Mouse (Mus musculus) cortical plate, adult 2 months (tissue): ENCODE results near the gene Nav1. TPM values are rescaled to one million over a fixed set of nuclear protein-coding genes. Genes with fewer than 3 reads are reported as not detected.

ENCODE experiments used
- H3K27ac ChIP-seq: fragments of 200-500 bp; 2 replicates; pipeline ENCODE4 v1.5.1; 2012; ENCODE audit warnings: low read length, control low read depth, inconsistent platforms; ENCODE audit not compliant: insufficient read depth
- H3K4me1 ChIP-seq: fragments of 200-500 bp; 2 replicates; pipeline ENCODE4 v1.6.1; 2011; ENCODE audit warnings: low read length; ENCODE audit not compliant: control insufficient read depth, insufficient read depth
- H3K4me3 ChIP-seq: fragments of 200-500 bp; 2 replicates; pipeline ENCODE4 v1.5.1; 2011; ENCODE audit warnings: mild to moderate bottlenecking, low read length, control low read depth; ENCODE audit not compliant: insufficient read depth
- CTCF ChIP-seq: fragments of 200-500 bp; IDR thresholded peaks from 2 replicates; pipeline ENCODE4 v1.5.1; 2011; ENCODE audit warnings: mild to moderate bottlenecking, control low read depth, low read length; ENCODE audit not compliant: insufficient read depth; ENCODE audit errors: extremely low read depth
- POLR2A ChIP-seq: fragments of 200-500 bp; IDR thresholded peaks from 2 replicates; pipeline ENCODE4 v1.6.1; 2011; ENCODE audit warnings: mild to moderate bottlenecking, low read length, control low read depth; ENCODE audit not compliant: insufficient read depth; ENCODE audit errors: extremely low read depth
- polyA plus RNA-seq: library from polyadenylated mRNA; depleted of rRNA; stranded (reverse); fragments of >200 nt; gene quantifications from 2 replicates; pipeline ENCODE4 v1.2.3, GENCODE M21; 2012

The Nav1 gene
- polyA plus RNA-seq, 1 experiment, result 35.8 TPM

- H3K4me3 ChIP-seq, result no peak overlapping the region
- no peak overlapping the region for H3K27ac ChIP-seq
- H3K4me1 ChIP-seq, result 0 out of 2 replicates have a peak, but pooled peaks cover 2% of the 10 kb centered on the region
- TF ChIP-seq CTCF (no peak), POLR2A (no peak)
These were observed 73.0 kb downstream of the Nav1 start for GRCm38 (mm10) chr1:135534070-135534469.

- no peak overlapping the region for H3K4me3 ChIP-seq
- TF ChIP-seq POLR2A (no peak), CTCF (no peak)
- H3K27ac ChIP-seq, result no peak overlapping the region
- no peaks in the 10 kb centered on the region for H3K4me1 ChIP-seq
These were observed 74.7 kb downstream of the Nav1 start for GRCm38 (mm10) chr1:135532383-135532782.

- TF ChIP-seq POLR2A, result no peak
- no peaks in the 10 kb centered on the region for H3K4me1 ChIP-seq
- no peak overlapping the region for H3K27ac ChIP-seq
- no peak overlapping the region for H3K4me3 ChIP-seq
These were observed 75.1 kb downstream of the Nav1 start for GRCm38 (mm10) chr1:135531981-135532380.

GRCm38 (mm10) chr1:135531081-135531480, 76.0 kb downstream of the Nav1 start:
- no peak for TF ChIP-seq POLR2A
- no peak for TF ChIP-seq CTCF
- Histone ChIP-seq H3K4me3 (no peak overlapping the region), H3K27ac (no peak overlapping the region)

GRCm38 (mm10) chr1:135524518-135524860, 82.6 kb downstream of the Nav1 start:
- no peak for TF ChIP-seq CTCF
- TF ChIP-seq POLR2A, result no peak
- Histone ChIP-seq H3K27ac (no peak overlapping the region), H3K4me1 (peaks cover 1% of the 10 kb centered on the region; the same call in 1 of the 2 replicates), H3K4me3 (no peak overlapping the region)

More at GRCm38 (mm10) chr1:135531081-135531480, 76.0 kb downstream of the Nav1 start:
- H3K4me1 ChIP-seq, result no peaks in the 10 kb centered on the region

- no peak overlapping the region for H3K27ac ChIP-seq
- no peak overlapping the region for H3K4me3 ChIP-seq
- TF ChIP-seq POLR2A (no peak), CTCF (no peak)
- H3K4me1 ChIP-seq, result peaks cover 3% of the 10 kb centered on the region; the same call in 1 of the 2 replicates
These were observed 83.1 kb downstream of the Nav1 start for GRCm38 (mm10) chr1:135523780-135524517.

GRCm38 (mm10) chr1:135523344-135523743, 83.8 kb downstream of the Nav1 start:
- TF ChIP-seq CTCF (no peak), POLR2A (no peak)
- no peak overlapping the region for H3K4me3 ChIP-seq

GRCm38 (mm10) chr1:135520550-135521168, 86.4 kb downstream of the Nav1 start:
- TF ChIP-seq POLR2A, result no peak
- no peak for TF ChIP-seq CTCF
- Histone ChIP-seq H3K4me1 (peaks cover 5% of the 10 kb centered on the region; the same call in 1 of the 2 replicates), H3K27ac (no peak overlapping the region), H3K4me3 (no peak overlapping the region)

More at GRCm38 (mm10) chr1:135523344-135523743, 83.8 kb downstream of the Nav1 start:
- H3K4me1 ChIP-seq, result peaks cover 4% of the 10 kb centered on the region; the same call in 1 of the 2 replicates
- no peak overlapping the region for H3K27ac ChIP-seq

- Histone ChIP-seq H3K4me3 (no peak overlapping the region), H3K4me1 (peaks cover 5% of the 10 kb centered on the region; the same call in 1 of the 2 replicates), H3K27ac (no peak overlapping the region)
- TF ChIP-seq POLR2A (no peak), CTCF (no peak)
These were observed 88.4 kb downstream of the Nav1 start for GRCm38 (mm10) chr1:135518661-135519060.

- Histone ChIP-seq H3K27ac (no peak overlapping the region), H3K4me1 (peaks cover 5% of the 10 kb centered on the region; the same call in 1 of the 2 replicates), H3K4me3 (no peak overlapping the region)
- TF ChIP-seq CTCF (no peak), POLR2A (no peak)
These were observed 89.6 kb downstream of the Nav1 start for GRCm38 (mm10) chr1:135517469-135517868.
